Mouse (Mus musculus) olfactory bulb, adult 2 months (tissue): ENCODE data around the gene Sult2b1.

Source experiments
- CTCF ChIP-seq: fragments of 200-500 bp; IDR thresholded peaks from 2 replicates; pipeline ENCODE4 v1.5.1; 2012; ENCODE audit warnings: low read depth, mild to moderate bottlenecking, low read length, moderate library complexity; ENCODE audit not compliant: insufficient read depth
- POLR2A ChIP-seq: fragments of 200-500 bp; IDR thresholded peaks from 2 replicates; pipeline ENCODE4 v1.6.1; 2012; ENCODE audit warnings: mild to moderate bottlenecking, low read depth, low read length, moderate library complexity; ENCODE audit not compliant: insufficient read depth

DNA sequence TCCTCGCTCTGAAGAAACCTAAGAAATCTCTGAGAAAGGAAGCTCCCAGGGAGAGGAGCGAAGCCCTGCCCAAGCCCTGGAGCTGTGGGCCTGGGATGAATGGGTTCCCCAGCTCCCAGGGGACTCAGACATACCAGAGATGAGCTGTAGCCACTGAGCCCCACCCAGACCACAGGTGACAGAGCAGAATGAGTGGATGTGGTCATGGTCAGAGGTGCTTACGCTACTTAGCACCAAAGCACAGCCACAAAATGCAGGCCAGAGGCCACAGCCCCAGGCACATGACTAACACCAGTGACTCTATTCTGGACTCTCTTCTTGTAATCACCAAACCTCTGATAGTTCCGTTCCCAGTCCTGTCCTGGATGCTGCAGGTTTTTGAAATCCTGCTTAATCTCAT, 13.4 kb downstream of the Sult2b1 start:
- TF ChIP-seq CTCF: no peak
- TF ChIP-seq POLR2A: no peak
